Mouse (Mus musculus) hindbrain, embryonic 14.5 days (tissue): ENCODE data around the gene Mycl. TPM values are rescaled to one million over a fixed set of nuclear protein-coding genes. Genes with fewer than 3 reads are reported as not detected.

ENCODE experiments used
- ATAC-seq: fragments of 200-750 bp; cut with Nextera tagmentation; 2 replicates; pipeline ENCODE4 v1.8.0; 2017; ENCODE audit warnings: moderate number of reproducible peaks, mild to moderate bottlenecking, moderate TSS enrichment, moderate library complexity; ENCODE audit not compliant: low FRiP score
- DNase-seq: peaks from one replicate; pipeline ENCODE4 v3.0.0-alpha.2; 2015; ENCODE audit warnings: low spot score
- H3K27ac ChIP-seq: fragments of 300-500 bp; sonication (generic); 2 replicates; pipeline ENCODE4 v1.5.1; 2014; ENCODE audit warnings: mild to moderate bottlenecking, moderate library complexity
- H3K27me3 ChIP-seq: fragments of 300-500 bp; sonication (generic); 2 replicates; pipeline ENCODE4 v1.6.1; 2014; ENCODE audit warnings: mild to moderate bottlenecking, low read length, mixed read lengths; ENCODE audit not compliant: control insufficient read depth, insufficient read depth
- H3K36me3 ChIP-seq: fragments of 300-500 bp; sonication (generic); replicated peaks from 2 replicates; pipeline ENCODE4 v1.6.1; 2014; ENCODE audit not compliant: control insufficient read depth, insufficient read depth
- H3K4me1 ChIP-seq: fragments of 300-500 bp; sonication (generic); replicated peaks from 2 replicates; pipeline ENCODE4 v1.6.1; 2014; ENCODE audit warnings: antibody characterized with exemption, low read length, mixed read lengths; ENCODE audit not compliant: control insufficient read depth, insufficient read depth
- H3K4me2 ChIP-seq: fragments of 300-500 bp; sonication (generic); replicated peaks from 2 replicates; pipeline ENCODE4 v1.6.1; 2014; ENCODE audit warnings: mild to moderate bottlenecking, moderate library complexity
- H3K4me3 ChIP-seq: fragments of 300-500 bp; sonication (generic); replicated peaks from 2 replicates; pipeline ENCODE4 v1.5.1; 2014; ENCODE audit warnings: mild to moderate bottlenecking, low read length
- H3K9ac ChIP-seq: fragments of 300-500 bp; sonication (generic); 2 replicates; pipeline ENCODE4 v1.6.1; 2014
- H3K9me3 ChIP-seq: fragments of 300-500 bp; sonication (generic); 2 replicates; pipeline ENCODE4 v1.6.1; 2016; ENCODE audit warnings: low read length; ENCODE audit not compliant: control insufficient read depth
- WGBS: fragments of 180-500 bp; shearing (Covaris S2); extraction: QIAGEN DNeasy Blood & Tissue Kit; methylation state at CpG from one replicate; pipeline ENCODE4 v1.1.7; 2014; 5-methylcytosine and 5-hydroxymethylcytosine counted together
- polyA plus RNA-seq: library from polyadenylated mRNA; unstranded; fragments of >200 nt; fragmentation: Nextera tagmentation; extraction: Ambion mirVana; gene quantifications from 2 replicates; pipeline ENCODE4 v1.2.1, GENCODE M21; 2014

The Mycl gene
- polyA plus RNA-seq, 1 experiment from 2014 or later = 68.7 TPM

DNA sequence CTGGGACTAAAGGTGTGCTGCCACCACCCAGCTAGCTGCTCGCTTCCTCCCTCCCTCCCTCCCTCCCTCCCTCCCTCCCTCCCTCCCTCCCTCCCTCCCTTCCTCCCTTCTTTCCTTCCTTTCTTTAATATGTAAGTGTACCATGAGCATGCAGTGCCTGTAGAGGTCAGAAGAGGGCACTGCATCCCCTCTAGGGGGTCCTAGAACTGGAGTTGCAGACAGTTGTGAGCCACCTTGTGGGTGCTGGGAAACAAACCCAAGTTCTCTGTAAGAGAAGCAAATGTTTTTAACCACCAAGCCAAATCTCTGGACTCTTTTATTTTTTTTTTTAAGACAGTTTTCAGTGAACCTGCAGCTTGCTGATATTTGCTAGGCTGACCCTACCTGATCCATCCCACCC is 27.4 kb downstream of the Mycl start:
- ATAC-seq = no peak
- Histone ChIP-seq H3K4me2 (no peak overlapping the region), H3K36me3 (peaks cover 24% of the 10 kb centered on the region; the same call in 1 of the 2 replicates), H3K9me3 (no peaks in the 10 kb centered on the region), H3K27me3 (no peaks in the 10 kb centered on the region), H3K9ac (no peak overlapping the region), H3K4me1 (peaks cover 17% of the 10 kb centered on the region), H3K27ac (no peak overlapping the region), H3K4me3 (no peak overlapping the region)
- DNase-seq = no peak
- WGBS = 92% methylated on average over 1 of the region's 1 CpGs

DNA sequence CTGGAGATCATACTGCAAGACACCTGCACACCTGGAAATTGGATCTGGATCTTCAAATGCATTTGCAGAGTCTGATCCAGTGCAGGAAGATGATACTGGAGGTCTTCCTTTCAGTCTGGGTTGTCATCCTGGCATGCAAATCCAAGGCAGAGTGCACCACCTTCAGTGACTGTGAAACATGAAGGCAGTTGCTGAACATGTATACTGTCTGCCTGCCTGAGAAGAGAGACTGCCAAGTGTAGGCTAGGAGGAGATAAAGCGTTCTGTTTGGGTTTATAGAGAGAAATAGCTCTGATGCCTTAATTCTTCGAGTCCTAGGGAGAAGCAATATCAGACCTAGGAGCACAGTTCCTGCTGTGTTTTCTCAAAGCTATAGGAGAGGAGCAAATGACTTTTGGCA is 30.0 kb downstream of the Mycl start:
- peaks cover 3% of the 10 kb centered on the region; the same call in 1 of the 2 replicates for H3K4me1 ChIP-seq
- no peak overlapping the region for H3K4me2 ChIP-seq
- peaks cover 39% of the 10 kb centered on the region for H3K36me3 ChIP-seq
- ATAC-seq (no peak), DNase-seq (no peak)
- WGBS = 77% methylated on average over 2 of the region's 2 CpGs
- no peak overlapping the region for H3K9ac ChIP-seq
- no peaks in the 10 kb centered on the region for H3K27me3 ChIP-seq
- H3K9me3 ChIP-seq = no peaks in the 10 kb centered on the region
- no peak overlapping the region for H3K4me3 ChIP-seq
- no peak overlapping the region for H3K27ac ChIP-seq

DNA sequence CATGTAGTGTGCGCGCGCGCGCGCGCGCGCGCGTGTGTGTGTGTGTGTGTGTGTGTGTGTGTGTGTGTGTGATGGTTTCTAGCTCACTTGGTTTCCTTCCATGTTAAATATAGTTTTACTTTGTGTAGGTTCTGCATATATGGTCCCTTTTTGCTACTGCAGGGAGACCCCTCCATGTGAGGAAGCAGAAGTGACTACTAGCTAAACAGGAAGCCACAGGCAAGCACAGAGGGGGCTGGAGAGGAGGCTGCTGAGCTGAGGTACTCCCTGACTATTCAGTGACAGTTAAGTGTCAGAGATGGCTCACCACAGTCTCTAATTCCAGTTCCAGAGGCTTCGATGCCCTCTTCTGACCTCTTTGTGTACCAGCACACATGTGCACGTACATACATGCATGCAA is 30.7 kb downstream of the Mycl start:
- WGBS = 95% methylated on average over 13 of the region's 13 CpGs
- no peak overlapping the region for H3K4me3 ChIP-seq
- H3K9ac ChIP-seq = no peak overlapping the region
- H3K9me3 ChIP-seq = no peaks in the 10 kb centered on the region
- no peak overlapping the region for H3K4me2 ChIP-seq
- no peak for DNase-seq
- no peak overlapping the region for H3K27ac ChIP-seq
- ATAC-seq = no peak
- H3K4me1 ChIP-seq = no peaks in the 10 kb centered on the region; the same call in 1 of the 2 replicates
- peaks cover 45% of the 10 kb centered on the region for H3K36me3 ChIP-seq
- no peaks in the 10 kb centered on the region for H3K27me3 ChIP-seq

DNA sequence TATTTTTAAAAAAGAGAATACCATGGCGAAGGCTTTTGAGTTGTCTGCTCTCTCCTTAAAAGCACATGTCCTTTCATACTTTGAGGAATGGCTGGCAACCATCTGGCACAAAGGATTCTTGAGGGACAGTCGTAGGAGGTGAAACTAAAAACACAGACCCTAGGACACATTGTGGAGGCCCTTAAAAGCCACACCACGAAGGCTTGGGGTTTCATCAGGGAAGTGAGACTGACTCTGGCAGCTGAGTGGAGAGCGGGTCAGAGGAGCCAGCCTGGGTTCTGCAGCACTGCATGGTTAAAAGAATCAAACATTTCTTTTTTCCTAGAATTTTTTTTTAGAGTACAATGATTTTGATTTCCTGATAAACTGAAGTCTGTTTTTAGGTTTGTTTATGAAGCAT is 31.1 kb downstream of the Mycl start:
- no peak for DNase-seq
- WGBS = 84% methylated on average over 4 of the region's 4 CpGs
- H3K36me3 ChIP-seq = peaks cover 45% of the 10 kb centered on the region
- no peak overlapping the region for H3K27ac ChIP-seq
- H3K4me3 ChIP-seq = no peak overlapping the region
- no peak for ATAC-seq
- no peaks in the 10 kb centered on the region for H3K9me3 ChIP-seq
- H3K9ac ChIP-seq = no peak overlapping the region
- H3K4me1 ChIP-seq = no peaks in the 10 kb centered on the region; the same call in 1 of the 2 replicates
- H3K4me2 ChIP-seq = no peak overlapping the region
- no peaks in the 10 kb centered on the region for H3K27me3 ChIP-seq

DNA sequence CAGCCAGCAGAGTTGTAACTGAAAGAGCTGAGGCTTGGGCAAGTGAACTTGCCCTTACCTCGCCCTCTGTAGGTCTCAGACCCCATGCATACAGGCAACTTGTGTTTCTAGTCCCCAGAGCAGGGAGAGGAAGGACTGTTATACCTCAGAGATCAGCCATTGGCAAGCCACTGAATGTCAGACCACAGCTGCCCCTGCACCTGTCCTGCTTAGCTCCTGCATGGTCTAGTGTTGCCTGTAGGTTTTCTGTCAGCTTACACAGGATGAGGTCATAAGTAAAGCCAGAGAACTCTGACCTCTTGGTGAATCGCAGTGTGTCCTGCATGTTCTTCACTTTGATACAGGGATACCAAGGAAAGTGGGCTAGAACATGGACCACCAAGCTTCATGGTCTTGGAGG is 39.4 kb downstream of the Mycl start:
- no peaks in the 10 kb centered on the region for H3K27me3 ChIP-seq
- DNase-seq (no peak), ATAC-seq (no peak)
- H3K4me3 ChIP-seq = no peak overlapping the region
- peaks cover 35% of the 10 kb centered on the region for H3K36me3 ChIP-seq
- H3K9me3 ChIP-seq = no peaks in the 10 kb centered on the region
- WGBS = 97% methylated on average over 2 of the region's 2 CpGs
- H3K4me2 ChIP-seq = no peak overlapping the region
- no peak overlapping the region for H3K27ac ChIP-seq
- H3K4me1 ChIP-seq = no peaks in the 10 kb centered on the region
- H3K9ac ChIP-seq = no peak overlapping the region

DNA sequence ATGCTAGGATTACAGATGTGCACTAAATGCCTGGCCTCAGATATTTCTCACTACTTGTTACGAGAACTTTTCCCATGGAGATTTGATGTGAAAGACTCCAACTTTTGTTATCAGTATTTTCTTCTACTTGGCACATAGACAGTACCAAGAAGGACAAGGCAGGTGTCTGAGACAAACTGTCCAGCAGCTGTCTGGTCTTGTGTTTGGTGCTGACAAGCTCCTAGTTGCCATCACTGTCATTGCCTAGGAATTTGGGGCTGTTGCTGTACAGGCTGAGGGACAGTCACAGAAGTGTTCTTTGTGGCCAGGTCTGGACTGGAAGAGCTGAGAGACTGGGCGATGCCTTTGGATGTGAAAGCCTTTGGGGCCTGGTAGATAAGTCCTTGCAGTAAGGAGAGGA is 40.2 kb downstream of the Mycl start:
- Histone ChIP-seq H3K27me3 (no peaks in the 10 kb centered on the region), H3K9me3 (no peaks in the 10 kb centered on the region), H3K4me3 (no peak overlapping the region), H3K4me2 (no peak overlapping the region), H3K36me3 (peaks cover 43% of the 10 kb centered on the region), H3K27ac (no peak overlapping the region), H3K9ac (no peak overlapping the region), H3K4me1 (no peaks in the 10 kb centered on the region)
- ATAC-seq = no peak
- DNase-seq = no peak
- 94% methylated on average over 2 of the region's 2 CpGs for WGBS

DNA sequence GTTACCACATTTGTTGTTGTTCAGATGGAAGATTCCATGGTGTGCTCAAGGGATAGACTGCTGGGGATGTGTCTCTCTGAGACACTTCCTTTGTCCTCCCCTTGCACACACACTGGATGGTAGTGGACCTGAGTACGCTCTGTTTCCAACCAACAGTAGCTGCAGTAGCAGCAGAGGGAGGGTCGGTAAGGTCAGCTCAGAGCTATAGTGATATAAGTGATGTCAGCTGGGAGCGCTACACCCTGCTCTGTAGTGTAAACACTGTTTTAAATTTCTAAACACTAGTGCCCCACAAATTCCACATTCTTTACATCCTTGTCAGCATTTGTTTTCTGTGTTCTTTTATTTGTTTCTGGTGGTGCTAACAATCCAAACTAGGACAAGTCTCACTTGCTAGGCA is 41.3 kb downstream of the Mycl start:
- DNase-seq = no peak
- no peaks in the 10 kb centered on the region for H3K9me3 ChIP-seq
- no peaks in the 10 kb centered on the region for H3K4me1 ChIP-seq
- H3K4me3 ChIP-seq = no peak overlapping the region
- H3K36me3 ChIP-seq = peaks cover 42% of the 10 kb centered on the region
- H3K9ac ChIP-seq = no peak overlapping the region
- no peak overlapping the region for H3K27ac ChIP-seq
- no peaks in the 10 kb centered on the region for H3K27me3 ChIP-seq
- H3K4me2 ChIP-seq = no peak overlapping the region
- no peak for ATAC-seq
- WGBS = 80% methylated on average over 3 of the region's 3 CpGs

DNA sequence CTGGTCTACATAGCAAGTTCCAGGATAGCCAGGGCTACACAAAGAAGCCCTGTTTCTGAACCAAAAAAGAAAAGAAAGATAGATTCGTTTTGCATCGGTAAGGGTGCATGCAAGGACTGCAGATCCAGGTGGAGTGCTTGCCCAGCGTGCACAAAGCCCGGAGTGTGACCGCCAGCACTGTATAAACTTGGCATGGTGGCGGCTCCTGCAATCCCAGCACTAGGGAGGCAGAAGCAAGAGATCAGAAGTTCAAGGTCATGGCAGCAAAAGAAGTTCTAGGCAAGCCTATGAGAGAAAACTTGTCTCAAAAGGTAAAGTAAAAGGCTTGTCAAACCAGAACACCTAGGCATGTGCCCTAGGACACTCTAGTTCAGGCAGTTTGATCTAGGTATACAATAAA is 45.7 kb downstream of the Mycl start:
- 93% methylated on average over 6 of the region's 6 CpGs for WGBS
- Histone ChIP-seq H3K27ac (no peak overlapping the region), H3K9ac (no peak overlapping the region), H3K27me3 (no peaks in the 10 kb centered on the region), H3K4me3 (no peak overlapping the region), H3K36me3 (peaks cover 50% of the 10 kb centered on the region), H3K4me2 (no peak overlapping the region), H3K9me3 (no peaks in the 10 kb centered on the region), H3K4me1 (0 out of 2 replicates have a peak, but pooled peaks cover 4% of the 10 kb centered on the region)
- DNase-seq (no peak), ATAC-seq (no peak)

DNA sequence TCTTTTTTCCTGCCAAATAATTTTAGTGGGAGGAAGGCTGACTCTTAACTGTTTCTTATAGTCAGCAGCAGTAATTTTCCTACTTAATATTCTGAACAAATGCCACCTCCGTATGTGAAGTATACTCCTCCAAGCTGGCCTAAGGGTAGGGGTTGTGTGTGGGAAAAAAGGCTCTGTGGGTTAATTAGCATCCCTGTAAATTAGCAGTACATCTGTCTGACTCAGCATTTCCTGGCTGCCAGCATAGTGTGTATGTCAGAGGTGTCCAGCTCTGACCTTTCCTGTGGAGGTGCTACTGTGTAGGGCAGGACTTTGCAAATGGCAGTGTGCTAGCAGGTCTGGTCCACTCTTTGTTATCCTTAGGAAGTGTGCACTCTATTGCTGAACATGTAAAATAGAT is 48.4 kb downstream of the Mycl start:
- DNase-seq (no peak), ATAC-seq (no peak)
- 0 out of 2 replicates have a peak, but pooled peaks cover 4% of the 10 kb centered on the region for H3K4me1 ChIP-seq
- H3K27me3 ChIP-seq = no peaks in the 10 kb centered on the region
- H3K9ac ChIP-seq = no peak overlapping the region
- H3K27ac ChIP-seq = no peak overlapping the region
- no peak overlapping the region for H3K4me3 ChIP-seq
- peaks cover 75% of the 10 kb centered on the region for H3K36me3 ChIP-seq
- WGBS = 56% methylated on average over 1 of the region's 1 CpGs
- H3K9me3 ChIP-seq = no peaks in the 10 kb centered on the region
- no peak overlapping the region for H3K4me2 ChIP-seq

DNA sequence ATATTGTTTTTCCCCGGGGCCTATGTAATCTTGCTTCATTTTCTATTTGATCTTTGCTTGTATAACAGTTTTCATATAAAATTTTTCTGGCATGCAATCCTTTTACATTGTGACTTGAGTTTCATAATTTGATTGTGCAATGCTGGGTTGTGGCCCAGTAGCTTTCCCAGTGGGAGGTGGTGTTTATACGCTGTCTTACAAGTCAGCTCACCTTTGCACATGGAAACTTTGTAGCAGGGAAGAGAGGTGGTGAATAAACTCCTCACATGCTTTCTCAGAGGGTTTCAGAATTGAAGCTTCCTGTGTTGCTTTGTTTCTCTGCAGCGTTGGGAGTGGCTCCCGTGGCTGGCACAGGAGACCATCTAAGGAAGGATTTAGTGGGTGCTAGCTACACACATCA is 49.4 kb downstream of the Mycl start:
- H3K27me3 ChIP-seq = no peaks in the 10 kb centered on the region
- peaks cover 79% of the 10 kb centered on the region for H3K36me3 ChIP-seq
- no peak overlapping the region for H3K27ac ChIP-seq
- peaks cover 8% of the 10 kb centered on the region for H3K4me1 ChIP-seq
- H3K9ac ChIP-seq = no peak overlapping the region
- ATAC-seq = no peak
- WGBS = 88% methylated on average over 4 of the region's 4 CpGs
- no peak overlapping the region for H3K4me3 ChIP-seq
- no peak overlapping the region for H3K4me2 ChIP-seq
- no peak for DNase-seq
- H3K9me3 ChIP-seq = no peaks in the 10 kb centered on the region
